Mouse (Mus musculus) embryonic facial prominence, embryonic 11.5 days (tissue): ENCODE data around the gene Uvrag. TPM values are rescaled to one million over a fixed set of nuclear protein-coding genes. Genes with fewer than 3 reads are reported as not detected.
A peak's percentile ranks its signal among the peaks of the same experiment; 100 is the strongest.

Experiments
- ATAC-seq: fragments of 200-750 bp; cut with Nextera tagmentation; replicated peaks from 2 replicates; pipeline ENCODE4 v1.8.0; 2017; ENCODE audit warnings: low read depth; ENCODE audit not compliant: insufficient number of reproducible peaks, low FRiP score, low TSS enrichment
- DNase-seq: peaks from one replicate; pipeline ENCODE4 v3.0.0-alpha.2; 2015; ENCODE audit warnings: low spot score
- H3K27ac ChIP-seq: fragments of 300-500 bp; sonication (generic); replicated peaks from 2 replicates; pipeline ENCODE4 v1.5.1; 2014; ENCODE audit warnings: mild to moderate bottlenecking, low read depth, low read length, control low read depth
- H3K27me3 ChIP-seq: fragments of 300-500 bp; sonication (generic); 2 replicates; pipeline ENCODE4 v1.6.1; 2014; ENCODE audit warnings: mild to moderate bottlenecking, low read length, moderate library complexity, mixed read lengths; ENCODE audit not compliant: control insufficient read depth, insufficient read depth
- H3K36me3 ChIP-seq: fragments of 300-500 bp; sonication (generic); replicated peaks from 2 replicates; pipeline ENCODE4 v1.6.1; 2014; ENCODE audit warnings: low read depth, mild to moderate bottlenecking, low read length, moderate library complexity, mixed read lengths; ENCODE audit not compliant: control insufficient read depth, insufficient read depth
- H3K4me1 ChIP-seq: fragments of 300-500 bp; sonication (generic); 2 replicates; pipeline ENCODE4 v1.6.1; 2014; ENCODE audit warnings: low read length, mixed read lengths; ENCODE audit not compliant: control insufficient read depth, insufficient read depth
- H3K4me2 ChIP-seq: fragments of 300-500 bp; sonication (generic); 2 replicates; pipeline ENCODE4 v1.6.1; 2014; ENCODE audit warnings: low read depth, mild to moderate bottlenecking, control low read depth, low read length, moderate library complexity
- H3K4me3 ChIP-seq: fragments of 300-500 bp; sonication (generic); 2 replicates; pipeline ENCODE4 v1.5.1; 2014; ENCODE audit warnings: low read depth, low read length, control low read depth
- H3K9ac ChIP-seq: fragments of 300-500 bp; sonication (generic); replicated peaks from 2 replicates; pipeline ENCODE4 v1.6.1; 2014; ENCODE audit warnings: mild to moderate bottlenecking, control low read depth, low read length
- H3K9me3 ChIP-seq: fragments of 300-500 bp; sonication (generic); replicated peaks from 2 replicates; pipeline ENCODE4 v1.6.1; 2016; ENCODE audit warnings: mild to moderate bottlenecking, low read length, inconsistent platforms, mixed read lengths; ENCODE audit not compliant: control insufficient read depth
- WGBS: fragments of 180-500 bp; shearing (Covaris S2); extraction: QIAGEN DNeasy Blood & Tissue Kit; methylation state at CpG from one replicate; pipeline ENCODE4 v1.1.7; 2014; 5-methylcytosine and 5-hydroxymethylcytosine counted together
- polyA plus RNA-seq: library from polyadenylated mRNA; unstranded; fragments of >200 nt; fragmentation: Nextera tagmentation; extraction: Ambion mirVana; gene quantifications from 2 replicates; pipeline ENCODE4 v1.2.1, GENCODE M21; 2014

The Uvrag gene
- polyA plus RNA-seq, 1 experiment from 2014 or later = 15.5 TPM

DNA sequence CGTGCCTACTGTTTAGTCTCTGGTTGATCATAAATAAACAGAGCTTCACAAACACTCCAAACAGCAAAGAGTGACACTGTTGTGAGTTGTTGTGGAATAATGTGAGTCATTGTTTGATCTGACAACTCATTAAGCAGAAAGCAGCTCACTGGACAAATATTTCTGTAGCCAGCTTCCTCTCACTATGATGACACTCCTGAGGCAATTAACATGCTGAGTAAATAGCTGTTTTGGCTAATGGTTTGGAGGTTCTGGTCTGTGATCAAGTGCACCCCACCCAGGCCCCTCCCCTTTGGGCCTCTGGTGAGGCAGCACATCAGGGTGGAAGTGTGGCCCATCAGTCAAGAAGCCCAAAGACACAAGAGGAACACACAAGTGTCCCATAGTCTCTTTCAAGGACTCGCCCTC is 228.0 kb downstream of the Uvrag start:
- no peak for ATAC-seq
- DNase-seq = no peak
- 77% methylated on average over 2 of the region's 2 CpGs for WGBS

DNA sequence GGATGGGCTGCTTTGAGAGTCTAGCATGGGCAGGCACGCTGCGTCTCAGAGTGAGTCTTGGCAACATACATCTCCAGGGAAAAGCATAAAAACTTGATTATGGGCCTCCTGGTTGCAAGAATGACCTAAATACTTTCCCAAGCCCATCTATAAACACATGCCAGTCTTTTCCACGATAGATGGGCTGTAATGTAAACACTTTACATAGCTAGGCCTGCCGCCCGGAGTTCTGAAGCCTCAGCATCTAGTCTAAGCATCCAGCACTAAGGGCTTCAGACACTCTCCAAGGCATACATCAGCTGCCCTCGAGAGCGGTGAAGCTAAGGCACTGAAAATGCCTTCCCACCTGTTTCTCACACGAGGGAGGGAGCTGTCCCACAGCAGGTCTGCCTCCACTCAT is 229.7 kb downstream of the Uvrag start:
- no peak for DNase-seq
- ATAC-seq = no peak
- Histone ChIP-seq H3K27me3 (no peaks in the 10 kb centered on the region), H3K9me3 (no peaks in the 10 kb centered on the region), H3K9ac (no peak overlapping the region), H3K27ac (0 out of 2 replicates have a peak overlapping the region, but pooled peaks have one; percentile 3), H3K4me3 (no peak overlapping the region), H3K36me3 (no peaks in the 10 kb centered on the region), H3K4me1 (no peaks in the 10 kb centered on the region), H3K4me2 (no peak overlapping the region)
- 69% methylated on average over 8 of the region's 8 CpGs for WGBS

More for the DNA sequence above, 228.0 kb downstream of the Uvrag start:
- Histone ChIP-seq H3K4me2 (no peak overlapping the region), H3K4me1 (no peaks in the 10 kb centered on the region), H3K27me3 (no peaks in the 10 kb centered on the region), H3K27ac (no peak overlapping the region), H3K9ac (no peak overlapping the region), H3K4me3 (no peak overlapping the region), H3K9me3 (no peaks in the 10 kb centered on the region), H3K36me3 (no peaks in the 10 kb centered on the region)

- Histone ChIP-seq H3K4me2 (no peak overlapping the region), H3K36me3 (no peaks in the 10 kb centered on the region), H3K9me3 (no peaks in the 10 kb centered on the region), H3K9ac (no peak overlapping the region), H3K4me1 (no peaks in the 10 kb centered on the region), H3K4me3 (no peak overlapping the region), H3K27ac (no peak overlapping the region), H3K27me3 (no peaks in the 10 kb centered on the region)
- 50% methylated on average over 11 of the region's 11 CpGs for WGBS
- DNase-seq (peak; percentile 77), ATAC-seq (no peak)
Observed at GRCm38 (mm10) chr7:98910712-98911111, 230.2 kb downstream of the Uvrag start.

GRCm38 (mm10) chr7:98910164-98910563 is 230.8 kb downstream of the Uvrag start:
- DNase-seq = peak; percentile 18
- H3K27ac ChIP-seq = peak overlapping the region; percentile 43; the same call in 1 of the 2 replicates
- no peaks in the 10 kb centered on the region for H3K36me3 ChIP-seq
- no peaks in the 10 kb centered on the region for H3K9me3 ChIP-seq
- H3K27me3 ChIP-seq = no peaks in the 10 kb centered on the region
- H3K9ac ChIP-seq = no peak overlapping the region
- no peak overlapping the region for H3K4me3 ChIP-seq
- 45% methylated on average over 11 of the region's 11 CpGs for WGBS
- H3K4me1 ChIP-seq = no peaks in the 10 kb centered on the region
- no peak overlapping the region for H3K4me2 ChIP-seq
- ATAC-seq = no peak

- Histone ChIP-seq H3K4me2 (no peak overlapping the region), H3K4me3 (no peak overlapping the region), H3K27me3 (no peaks in the 10 kb centered on the region), H3K4me1 (peaks cover 3% of the 10 kb centered on the region; the same call in 1 of the 2 replicates), H3K27ac (no peak overlapping the region), H3K9me3 (no peaks in the 10 kb centered on the region), H3K9ac (no peak overlapping the region), H3K36me3 (no peaks in the 10 kb centered on the region)
- WGBS = 45% methylated on average over 4 of the region's 4 CpGs
- no peak for ATAC-seq
- DNase-seq = peak; percentile 44
Observed at GRCm38 (mm10) chr7:98907476-98907875, 233.5 kb downstream of the Uvrag start.

GRCm38 (mm10) chr7:98904659-98905362 is 236.1 kb downstream of the Uvrag start:
- DNase-seq = no peak
- no peak for ATAC-seq
- WGBS = 70% methylated on average over 21 of the region's 21 CpGs
- peaks cover 3% of the 10 kb centered on the region; the same call in 1 of the 2 replicates for H3K4me1 ChIP-seq
- no peaks in the 10 kb centered on the region for H3K27me3 ChIP-seq
- no peak overlapping the region for H3K4me2 ChIP-seq
- no peaks in the 10 kb centered on the region for H3K36me3 ChIP-seq
- H3K9ac ChIP-seq = no peak overlapping the region
- no peak overlapping the region for H3K4me3 ChIP-seq
- H3K9me3 ChIP-seq = no peaks in the 10 kb centered on the region
- no peak overlapping the region for H3K27ac ChIP-seq

- no peak overlapping the region for H3K9ac ChIP-seq
- 38% methylated on average over 5 of the region's 5 CpGs for WGBS
- DNase-seq (no peak), ATAC-seq (no peak)
- no peaks in the 10 kb centered on the region for H3K9me3 ChIP-seq
- no peaks in the 10 kb centered on the region for H3K36me3 ChIP-seq
- no peak overlapping the region for H3K4me3 ChIP-seq
- H3K4me1 ChIP-seq = peaks cover 3% of the 10 kb centered on the region; the same call in 1 of the 2 replicates
- no peak overlapping the region for H3K4me2 ChIP-seq
- H3K27me3 ChIP-seq = no peaks in the 10 kb centered on the region
- H3K27ac ChIP-seq = no peak overlapping the region
Observed at GRCm38 (mm10) chr7:98903884-98904283, 237.1 kb downstream of the Uvrag start.

DNA sequence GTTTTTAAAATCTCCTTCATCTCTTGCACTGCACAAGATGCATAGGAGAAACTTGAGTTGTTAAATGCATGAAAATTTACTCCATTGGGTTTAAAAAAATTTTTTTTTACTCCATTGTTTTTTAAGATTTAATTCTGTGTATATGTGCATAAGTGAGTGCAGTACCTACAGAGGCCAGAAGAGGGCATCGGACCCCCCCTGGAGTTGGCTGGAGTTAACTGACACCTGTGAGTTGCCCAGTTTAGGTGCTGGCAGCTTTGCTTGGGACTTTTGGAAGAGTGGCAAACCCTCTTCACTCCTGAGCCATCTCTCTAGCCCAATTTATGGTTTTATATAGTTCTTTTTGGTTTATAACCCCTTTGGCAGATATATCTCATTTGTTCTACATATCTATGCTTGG is 239.8 kb downstream of the Uvrag start:
- no peaks in the 10 kb centered on the region for H3K9me3 ChIP-seq
- ATAC-seq (no peak), DNase-seq (no peak)
- H3K4me1 ChIP-seq = peaks cover 3% of the 10 kb centered on the region; the same call in 1 of the 2 replicates
- no peak overlapping the region for H3K27ac ChIP-seq
- no peaks in the 10 kb centered on the region for H3K27me3 ChIP-seq
- no peak overlapping the region for H3K4me2 ChIP-seq
- 92% methylated on average over 1 of the region's 1 CpGs for WGBS
- H3K36me3 ChIP-seq = no peaks in the 10 kb centered on the region
- H3K9ac ChIP-seq = no peak overlapping the region
- no peak overlapping the region for H3K4me3 ChIP-seq
